Mouse (Mus musculus): ENCODE results near the gene Rbfox1. TPM values are rescaled to one million over a fixed set of nuclear protein-coding genes. Genes with fewer than 3 reads are reported as not detected.

Gene Rbfox1
- total and polyA plus RNA-seq, 3 experiments, result not detected

GRCm38 (mm10) chr16:6396676-6397409 is 511.7 kb downstream of the Rbfox1 start:
- H3K4me1 ChIP-seq (ENCODE audit: control insufficient read depth in 1 of 2, insufficient read depth in 2 of 2, low read length in 2 of 2), result no peaks in the 10 kb centered on the region
- H3K79me2 ChIP-seq (ENCODE audit: control insufficient read depth, insufficient read depth, low read length, poor library complexity), result no peaks in the 10 kb centered on the region
- H3K27ac ChIP-seq (ENCODE audit: control insufficient read depth, low read depth, low read length), result no peak overlapping the region
- no peak for DNase-seq (ENCODE audit: low read depth, low spot score)
- no peak overlapping the region for H3K4me3 ChIP-seq (ENCODE audit: control insufficient read depth in 1 of 2, insufficient read depth in 1 of 2, low read depth in 2 of 2, low read length in 2 of 2)
- no peaks in the 10 kb centered on the region for H3K36me3 ChIP-seq (ENCODE audit: control insufficient read depth in 1 of 2, insufficient read depth in 2 of 2, low read length in 2 of 2)
- H3K9ac ChIP-seq (ENCODE audit: control insufficient read depth, low read depth, low read length, poor library complexity, severe bottlenecking), result no peak overlapping the region
- H3K9me3 ChIP-seq (replicated peaks; ENCODE audit: insufficient read depth, low read length), result no peaks in the 10 kb centered on the region
- no peaks in the 10 kb centered on the region for H3K27me3 ChIP-seq (ENCODE audit: control insufficient read depth in 1 of 2, insufficient read depth in 2 of 2, low read length in 2 of 2)
- no peak for TF ChIP-seq BHLHE40 (IDR thresholded peaks at IDR 0.05; ENCODE audit: borderline replicate concordance, low read depth, low read length)
- no peak for TF ChIP-seq SIN3A (IDR thresholded peaks at IDR 0.05; ENCODE audit: low read length)

GRCm38 (mm10) chr16:6397635-6398034 is 512.5 kb downstream of the Rbfox1 start:
- Histone ChIP-seq H3K9me3 (replicated peaks; ENCODE audit: insufficient read depth, low read length) (no peaks in the 10 kb centered on the region), H3K36me3 (ENCODE audit: control insufficient read depth in 1 of 2, insufficient read depth in 2 of 2, low read length in 2 of 2) (no peaks in the 10 kb centered on the region), H3K27ac (ENCODE audit: control insufficient read depth, low read depth, low read length) (no peak overlapping the region), H3K79me2 (ENCODE audit: control insufficient read depth, insufficient read depth, low read length, poor library complexity) (no peaks in the 10 kb centered on the region), H3K9ac (ENCODE audit: control insufficient read depth, low read depth, low read length, poor library complexity, severe bottlenecking) (no peak overlapping the region), H3K4me3 (ENCODE audit: control insufficient read depth in 1 of 2, insufficient read depth in 1 of 2, low read depth in 2 of 2, low read length in 2 of 2) (no peak overlapping the region), H3K4me1 (ENCODE audit: control insufficient read depth in 1 of 2, insufficient read depth in 2 of 2, low read length in 2 of 2) (no peaks in the 10 kb centered on the region), H3K27me3 (ENCODE audit: control insufficient read depth in 1 of 2, insufficient read depth in 2 of 2, low read length in 2 of 2) (no peaks in the 10 kb centered on the region)
- DNase-seq (ENCODE audit: low read depth, low spot score), result peak; percentile 18
- TF ChIP-seq CHD1 (IDR thresholded peaks at IDR 0.05; ENCODE audit: low read depth, low read length) (no peak), MYB (IDR thresholded peaks at IDR 0.05; ENCODE audit: low read depth, low read length) (no peak), ZMIZ1 (IDR thresholded peaks at IDR 0.05; ENCODE audit: low read depth, low read length) (no peak), USF1 (IDR thresholded peaks at IDR 0.05; ENCODE audit: low read depth, low read length) (no peak), POLR2A (IDR thresholded peaks at IDR 0.05; ENCODE audit: control insufficient read depth in 1 of 2, insufficient read depth in 1 of 2, low read depth in 1 of 2, low read length in 2 of 2, poor library complexity in 1 of 2) (no peak), CTCF (IDR thresholded peaks at IDR 0.05 in 2 of 3, conservative IDR thresholded peaks at IDR 0.05 in 1 of 3; ENCODE audit: control insufficient read depth in 1 of 3, insufficient read depth in 1 of 3, low read depth in 2 of 3, low read length in 3 of 3, poor library complexity in 1 of 3, severe bottlenecking in 1 of 3) (peak in 2 of 3 experiments; percentile 7 to 8; a peak in 1 of 6 replicates), RCOR1 (IDR thresholded peaks at IDR 0.05; ENCODE audit: low read depth, low read length) (no peak)

- H3K4me1 ChIP-seq (ENCODE audit: control insufficient read depth in 1 of 2, insufficient read depth in 2 of 2, low read length in 2 of 2), result no peaks in the 10 kb centered on the region
- H3K9me3 ChIP-seq (replicated peaks; ENCODE audit: insufficient read depth, low read length), result no peaks in the 10 kb centered on the region
- H3K36me3 ChIP-seq (ENCODE audit: control insufficient read depth in 1 of 2, insufficient read depth in 2 of 2, low read length in 2 of 2), result no peaks in the 10 kb centered on the region
- TF ChIP-seq MXI1 (IDR thresholded peaks at IDR 0.05; ENCODE audit: low read depth, low read length) (no peak), UBTF (IDR thresholded peaks at IDR 0.05; ENCODE audit: borderline replicate concordance, insufficient read depth, low read depth, low read length) (no peak), GABPA (IDR thresholded peaks at IDR 0.05; ENCODE audit: low read depth, low read length) (no peak), CTCF (IDR thresholded peaks at IDR 0.05 in 2 of 3, conservative IDR thresholded peaks at IDR 0.05 in 1 of 3; ENCODE audit: control insufficient read depth in 1 of 3, insufficient read depth in 1 of 3, low read depth in 2 of 3, low read length in 3 of 3, poor library complexity in 1 of 3, severe bottlenecking in 1 of 3) (no peak), POLR2AphosphoS2 (IDR thresholded peaks at IDR 0.05; ENCODE audit: low read length) (no peak), SIN3A (IDR thresholded peaks at IDR 0.05; ENCODE audit: low read length) (no peak), NELFE (IDR thresholded peaks at IDR 0.05; ENCODE audit: low read depth, low read length) (no peak), GATA1 (IDR thresholded peaks at IDR 0.05; ENCODE audit: low read depth, low read length) (no peak), ETS1 (IDR thresholded peaks at IDR 0.05; ENCODE audit: low read depth, low read length) (no peak), MAX (IDR thresholded peaks at IDR 0.05; ENCODE audit: low read length) (no peak), CHD1 (IDR thresholded peaks at IDR 0.05; ENCODE audit: low read depth, low read length) (no peak), ELF1 (IDR thresholded peaks at IDR 0.05; ENCODE audit: low read depth, low read length) (no peak), E2F4 (IDR thresholded peaks at IDR 0.05; ENCODE audit: borderline replicate concordance, low read depth, low read length) (no peak), CHD2 (IDR thresholded peaks at IDR 0.05; ENCODE audit: low read length) (no peak)
- no peak overlapping the region for H3K4me3 ChIP-seq (ENCODE audit: control insufficient read depth in 1 of 2, insufficient read depth in 1 of 2, low read depth in 2 of 2, low read length in 2 of 2)
- H3K79me2 ChIP-seq (ENCODE audit: control insufficient read depth, insufficient read depth, low read length, poor library complexity), result no peaks in the 10 kb centered on the region
- no peak overlapping the region for H3K27ac ChIP-seq (ENCODE audit: control insufficient read depth, low read depth, low read length)
- no peak overlapping the region for H3K9ac ChIP-seq (ENCODE audit: control insufficient read depth, low read depth, low read length, poor library complexity, severe bottlenecking)
- DNase-seq (ENCODE audit: low read depth, low spot score), result no peak
- no peaks in the 10 kb centered on the region for H3K27me3 ChIP-seq (ENCODE audit: control insufficient read depth in 1 of 2, insufficient read depth in 2 of 2, low read length in 2 of 2)
Measured at GRCm38 (mm10) chr16:6402816-6403215, 517.7 kb downstream of the Rbfox1 start.
